Mouse (Mus musculus): ENCODE results near the gene Adad2.
A peak's percentile ranks its signal among the peaks of the same experiment; 100 is the strongest.

Gene Adad2

DNA sequence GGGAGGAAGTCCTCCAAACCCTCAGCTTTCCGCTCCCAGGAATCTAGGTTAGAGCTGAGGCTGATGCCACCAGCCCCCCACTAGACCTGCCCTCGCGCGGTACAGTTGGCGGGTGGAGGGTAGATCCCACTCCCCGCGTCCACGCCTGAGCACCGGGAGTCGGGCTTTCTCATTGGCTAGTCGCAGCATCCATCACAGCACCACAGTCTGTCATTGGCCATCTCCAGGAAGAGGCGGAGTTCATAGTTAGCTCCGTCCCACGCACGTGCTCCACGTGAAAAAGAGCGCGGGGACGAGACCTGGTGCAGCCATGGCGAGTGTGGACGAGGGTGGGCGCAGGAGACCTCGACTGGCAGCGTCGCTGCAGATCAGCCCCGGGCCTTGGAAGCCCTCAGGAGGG, at the start of gene Adad2:
Gene Adad2 (plus strand): TSS at position 277 of the 400 bp plus-strand sequence.
- DNase-seq, result no peak

DNA sequence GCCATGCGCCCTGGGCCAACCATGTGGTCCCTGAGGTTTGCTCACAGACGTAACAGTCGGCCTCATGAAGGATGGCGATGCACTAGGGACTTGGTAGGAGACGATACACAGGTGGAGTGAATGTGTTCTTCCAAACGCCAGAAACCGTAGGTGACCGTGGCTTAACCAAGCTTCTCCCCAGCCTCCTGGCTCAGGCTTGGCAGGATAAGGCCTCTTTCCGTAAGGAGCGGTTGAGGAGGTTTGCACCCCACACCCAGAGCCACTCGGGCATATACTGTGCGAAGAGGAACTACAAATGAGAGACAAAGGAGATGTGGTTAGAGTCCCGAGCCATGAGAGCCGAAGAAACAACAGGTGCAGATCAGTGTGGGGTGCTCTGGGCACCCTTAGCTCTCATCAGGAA, 48.7 kb upstream of the Adad2 start:
- DNase-seq, result peak; percentile 65 to 68

DNA sequence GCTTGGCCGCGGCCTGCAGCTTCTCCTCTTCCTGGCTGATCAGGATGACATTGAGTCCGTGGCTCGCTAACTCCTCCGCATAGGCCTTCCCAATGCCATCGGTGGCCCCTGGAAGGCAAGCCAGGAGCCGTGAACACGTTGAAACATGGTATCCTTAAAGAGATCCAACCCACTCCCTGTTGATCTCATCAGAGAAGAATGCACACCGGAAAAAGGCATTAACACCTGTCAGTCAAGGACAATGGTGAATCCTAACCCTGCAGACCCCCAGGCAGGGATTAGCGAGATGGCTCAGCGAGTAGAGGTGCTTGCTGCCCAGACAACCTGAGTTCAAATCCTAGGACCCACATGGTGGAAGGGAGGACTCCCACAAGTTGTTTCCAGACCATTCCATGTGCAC, 46.2 kb upstream of the Adad2 start:
- DNase-seq, result no peak

DNA sequence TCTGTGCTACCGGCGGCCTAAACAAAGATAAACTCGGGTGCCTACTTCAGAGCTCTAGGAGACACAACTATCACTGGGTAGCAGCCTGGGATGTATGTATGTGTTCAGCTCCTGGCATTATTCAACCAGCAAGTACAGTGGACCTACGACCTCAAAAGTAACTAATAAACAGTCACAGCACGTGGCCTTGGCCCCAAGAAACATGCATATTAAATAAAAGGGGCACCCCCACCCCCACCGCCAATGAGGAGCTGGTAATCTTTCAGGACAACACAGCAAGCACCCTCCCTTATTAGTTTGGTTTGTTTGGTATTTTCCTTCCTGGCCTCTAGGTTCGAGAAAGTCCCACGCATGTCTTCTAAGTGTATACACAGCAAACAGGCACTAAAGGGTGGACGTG, 44.3 kb upstream of the Adad2 start:
- no peak for DNase-seq

- DNase-seq, result no peak
Observed at GRCm38 (mm10) chr8:119568951-119569350, 43.6 kb upstream of the Adad2 start.

GRCm38 (mm10) chr8:119569881-119570280, 42.7 kb upstream of the Adad2 start:
- no peak for DNase-seq

DNA sequence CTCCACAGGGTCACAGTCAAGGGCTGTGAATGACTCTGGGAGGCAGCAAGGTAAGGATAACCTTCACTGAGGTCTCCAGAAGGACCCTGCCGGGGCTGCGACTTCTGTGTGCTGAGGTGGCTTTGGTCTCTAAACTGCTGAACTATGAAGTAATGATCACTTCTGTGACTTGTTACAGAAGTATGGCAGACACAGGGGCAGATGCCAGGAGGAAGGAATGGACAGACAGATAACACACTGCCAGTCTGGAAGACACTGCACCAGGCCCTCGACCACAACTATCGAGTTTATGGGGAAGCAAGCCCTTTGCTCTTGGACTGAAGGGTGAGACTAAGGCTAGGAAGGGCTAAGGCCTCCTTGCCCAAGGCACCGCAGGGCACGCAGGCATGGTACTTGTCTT, 41.4 kb upstream of the Adad2 start:
- DNase-seq, result no peak

DNA sequence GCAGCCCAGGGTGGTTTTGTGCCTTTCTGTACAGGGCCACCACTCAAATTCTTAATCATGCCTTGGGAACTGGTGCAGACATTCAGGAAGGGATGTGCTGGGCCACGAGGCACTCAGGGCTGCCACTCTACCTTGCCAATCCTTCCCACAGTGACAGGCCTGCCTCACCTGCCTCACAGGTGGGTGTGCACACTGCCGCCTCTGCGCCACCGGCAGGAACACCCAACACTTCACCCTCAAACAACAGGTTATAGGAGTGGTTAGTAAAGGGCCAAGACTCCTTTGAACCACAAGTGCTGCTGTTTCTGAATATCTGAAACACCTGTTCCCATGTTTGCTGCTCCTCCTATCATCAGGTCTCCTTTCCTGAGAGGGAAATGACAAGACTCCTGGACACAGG, 40.1 kb upstream of the Adad2 start:
- no peak for DNase-seq

DNA sequence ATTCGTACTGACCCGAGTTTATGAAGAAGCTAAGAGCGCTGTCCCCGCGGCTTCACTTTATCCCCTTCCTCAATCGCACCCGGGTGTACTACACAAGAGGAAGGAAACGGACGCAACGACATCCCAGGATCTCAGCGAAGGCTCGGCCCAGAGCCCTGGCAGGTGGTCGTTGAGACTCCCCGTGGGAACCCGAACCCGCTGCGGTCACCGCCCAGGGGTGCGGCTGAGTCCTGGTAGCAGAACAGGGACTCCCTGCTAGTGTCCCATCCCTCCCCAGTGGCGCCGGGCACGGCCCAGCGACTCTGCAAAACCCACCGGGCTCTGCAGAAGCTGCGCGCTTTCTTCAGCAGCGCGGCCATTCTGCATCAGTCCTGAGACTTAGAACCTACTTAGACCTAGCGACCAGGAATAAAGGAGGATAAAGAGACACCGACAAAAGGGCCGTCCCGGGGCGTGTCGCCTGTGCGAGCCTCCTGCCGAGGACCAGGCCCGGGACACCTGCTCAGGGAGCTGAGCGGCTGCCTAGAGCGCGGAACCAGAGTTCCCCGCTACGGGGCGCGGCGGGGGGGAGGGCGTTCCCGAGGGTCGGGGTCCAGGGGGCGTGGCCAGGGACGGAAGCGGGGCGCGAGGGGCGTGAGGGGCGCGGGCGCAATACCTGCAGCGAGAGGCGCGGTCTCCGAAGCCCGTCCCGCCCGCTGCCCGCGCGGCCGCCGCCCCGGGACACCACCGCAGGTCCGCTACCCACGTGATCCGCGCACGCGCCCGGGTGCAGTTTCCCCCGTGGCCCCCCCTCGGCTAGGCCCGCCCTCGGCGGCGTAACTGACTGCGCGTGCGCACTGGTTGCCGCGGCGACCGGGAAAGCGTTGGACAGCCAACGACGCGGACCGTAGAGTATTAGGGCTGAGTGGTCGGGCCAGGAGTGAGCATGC, 37.8 kb upstream of the Adad2 start, which contains the start of the genes Hsdl1 and Dnaaf1:
Gene Hsdl1 (minus strand): TSS at position 747 of the 929 bp plus-strand sequence.
Gene Dnaaf1 (plus strand): TSS at position 799 of the 929 bp plus-strand sequence.
- peak; percentile 97 for DNase-seq

GRCm38 (mm10) chr8:119575366-119575726, 37.2 kb upstream of the Adad2 start:
- DNase-seq, result no peak

DNA sequence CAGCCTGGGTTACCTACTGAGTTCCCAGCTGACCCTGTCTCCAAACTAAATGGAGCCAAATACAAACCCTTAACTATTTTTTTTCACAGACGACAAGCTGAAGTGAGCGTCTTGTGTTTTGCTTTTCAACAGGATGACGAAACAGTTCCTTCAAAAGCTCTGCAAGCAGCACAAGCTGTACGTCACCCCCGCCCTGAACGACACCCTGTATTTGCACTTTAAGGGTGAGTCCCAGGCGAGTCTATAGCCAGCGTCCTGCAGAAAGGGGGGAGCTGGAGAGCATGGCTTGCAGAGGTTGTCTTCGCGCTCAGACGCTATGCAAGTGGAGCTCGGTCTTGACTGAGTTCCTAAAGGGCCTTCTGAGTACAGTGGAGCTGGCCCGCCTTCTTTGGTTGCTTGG, 33.5 kb upstream of the Adad2 start:
- no peak for DNase-seq

DNA sequence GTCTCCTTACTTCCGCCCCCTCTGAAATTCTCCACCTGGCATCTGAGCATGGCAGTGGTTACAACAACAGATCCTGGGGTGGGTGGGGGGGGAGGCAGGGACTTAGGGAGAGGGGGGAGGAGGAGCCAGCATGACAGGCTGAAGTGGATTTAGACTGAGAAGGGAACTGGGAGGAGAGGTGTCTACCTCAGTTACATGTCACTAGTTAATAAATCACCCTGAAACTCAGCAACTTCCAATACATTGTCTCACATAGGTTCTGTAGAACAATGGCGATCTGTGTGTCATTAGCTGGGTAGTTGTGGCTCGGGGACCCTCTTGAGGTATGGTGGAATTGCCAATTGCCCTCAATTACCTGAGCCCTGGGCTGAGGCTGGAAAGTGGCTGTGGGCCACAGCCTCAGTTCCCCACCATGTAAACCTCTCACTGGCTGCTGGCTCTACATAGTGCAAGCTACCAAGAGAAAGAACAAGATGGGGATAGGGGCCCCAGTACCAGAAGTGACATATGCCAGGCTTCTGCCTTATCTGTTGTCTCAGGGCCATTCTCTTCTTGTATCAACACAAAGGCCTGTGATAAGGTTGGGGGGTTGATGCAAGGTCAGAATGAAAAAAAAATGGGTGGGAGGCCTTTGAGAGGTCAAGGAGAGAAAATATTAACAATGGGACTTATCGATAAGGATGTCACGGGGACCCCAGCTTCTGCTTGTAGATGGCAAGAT, 31.9 kb upstream of the Adad2 start:
- DNase-seq, result no peak

- peak in 1 of 2 experiments; percentile 9 for DNase-seq
Observed at GRCm38 (mm10) chr8:119585901-119586300, 26.6 kb upstream of the Adad2 start.

DNA sequence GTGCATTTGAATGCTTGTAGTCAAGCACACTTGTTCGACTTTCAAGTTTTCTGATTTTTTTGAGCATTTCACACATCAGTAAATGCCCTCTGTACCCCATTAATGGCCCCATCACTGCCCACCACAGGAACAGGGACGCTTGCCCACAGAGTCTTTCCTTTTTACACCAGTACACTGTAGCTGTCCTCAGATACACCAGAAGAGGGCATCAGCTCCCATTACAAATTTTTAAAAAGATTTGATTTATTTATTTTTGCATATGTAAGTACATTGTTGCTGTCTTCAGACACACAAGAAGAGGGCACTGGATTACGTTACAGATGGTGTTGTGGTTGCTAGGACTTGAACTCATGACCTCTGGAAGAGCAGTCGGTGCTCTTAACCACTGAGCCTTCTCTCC, 24.2 kb upstream of the Adad2 start:
- no peak for DNase-seq

DNA sequence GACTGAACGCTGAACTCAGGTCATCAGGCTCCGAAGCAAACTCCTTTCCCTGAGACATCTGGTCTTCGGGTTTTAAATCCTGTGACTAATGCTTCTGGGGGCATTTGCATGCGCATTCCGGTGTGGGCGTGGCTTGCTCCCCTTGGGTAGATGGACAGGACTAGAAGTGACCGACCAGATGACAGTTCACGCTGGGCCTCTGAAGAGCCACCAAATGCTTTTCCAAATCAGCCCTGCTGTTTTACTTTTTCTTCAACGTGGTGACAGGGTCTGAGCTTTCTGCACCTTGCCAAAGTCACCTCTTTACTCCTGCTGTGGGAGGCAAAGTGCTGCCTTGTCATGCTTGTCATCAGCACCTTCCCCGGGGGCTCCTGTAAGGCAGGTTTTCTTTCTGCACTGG, 23.7 kb upstream of the Adad2 start:
- no peak for DNase-seq

- no peak for DNase-seq
Observed at GRCm38 (mm10) chr8:119590348-119590747, 22.2 kb upstream of the Adad2 start.

DNA sequence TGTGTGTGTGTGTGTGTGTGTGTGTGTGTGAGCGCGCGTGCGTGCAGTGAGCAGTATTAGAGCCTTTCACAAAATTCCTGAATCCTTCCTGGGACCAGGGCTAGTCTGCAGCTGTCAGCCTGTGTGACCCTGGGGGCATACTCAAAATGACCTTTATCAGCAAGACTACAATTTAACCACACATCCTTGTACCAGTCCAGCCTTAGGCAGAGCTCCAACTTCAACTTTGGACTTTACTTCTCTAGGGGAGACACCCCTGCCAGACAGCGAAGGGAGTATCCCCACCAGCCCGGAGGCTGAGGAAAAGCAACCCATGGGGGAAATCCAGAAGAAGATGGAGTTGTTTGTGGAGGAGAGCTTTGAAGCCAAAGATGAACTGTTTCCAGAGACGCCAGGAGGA, 21.1 kb upstream of the Adad2 start:
- DNase-seq, result no peak

- no peak for DNase-seq
Observed at GRCm38 (mm10) chr8:119603771-119604170, 8.8 kb upstream of the Adad2 start.

DNA sequence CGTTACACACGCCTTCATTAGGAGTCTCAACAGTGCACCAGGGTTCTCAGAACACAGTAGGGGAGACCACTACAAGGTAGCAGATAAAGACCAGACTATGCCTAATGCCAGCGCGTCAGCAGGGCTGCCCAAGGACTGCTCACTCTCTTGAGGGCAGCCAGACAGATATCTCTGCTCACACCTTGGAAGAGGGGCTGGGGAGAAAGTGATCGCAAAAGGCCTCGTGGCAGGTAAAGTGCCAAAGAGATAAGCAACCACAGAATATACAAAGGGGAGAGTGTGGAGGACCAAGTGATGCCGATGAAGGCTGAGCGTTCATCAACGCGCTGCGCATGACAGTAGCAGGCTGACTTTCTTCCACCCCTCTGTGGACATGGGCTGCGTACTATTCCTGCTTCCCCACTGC, 8.1 kb upstream of the Adad2 start:
- no peak for DNase-seq

DNA sequence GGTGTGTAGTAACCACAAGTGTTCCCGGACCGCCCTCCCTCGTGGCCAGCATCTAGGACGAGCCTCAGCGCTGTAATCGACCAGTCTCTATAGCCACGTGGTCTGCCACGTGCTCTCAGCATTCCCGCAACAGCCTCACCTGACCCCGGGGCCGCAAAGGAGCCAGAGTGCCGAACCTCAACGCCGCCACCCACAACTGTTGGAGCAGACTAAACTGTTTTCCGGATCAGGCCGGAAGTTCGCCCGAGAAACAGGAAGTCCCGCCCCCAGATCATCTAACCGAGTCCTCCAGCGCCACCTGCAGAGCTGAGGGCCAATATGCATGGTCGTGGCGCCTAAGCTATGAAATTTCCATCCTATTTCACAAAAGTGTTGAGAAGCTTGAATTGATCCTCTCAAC, 7.6 kb upstream of the Adad2 start, which contains the start of gene Taf1c:
Gene Taf1c (minus strand): TSS at position 227 of the 400 bp plus-strand sequence.
- peak; percentile 97 for DNase-seq

- DNase-seq, result peak; percentile 14 to 21
Observed at GRCm38 (mm10) chr8:119606224-119606623, 6.3 kb upstream of the Adad2 start.

- no peak for DNase-seq
Observed at GRCm38 (mm10) chr8:119615096-119615495, 2.5 kb downstream of the Adad2 start.

DNA sequence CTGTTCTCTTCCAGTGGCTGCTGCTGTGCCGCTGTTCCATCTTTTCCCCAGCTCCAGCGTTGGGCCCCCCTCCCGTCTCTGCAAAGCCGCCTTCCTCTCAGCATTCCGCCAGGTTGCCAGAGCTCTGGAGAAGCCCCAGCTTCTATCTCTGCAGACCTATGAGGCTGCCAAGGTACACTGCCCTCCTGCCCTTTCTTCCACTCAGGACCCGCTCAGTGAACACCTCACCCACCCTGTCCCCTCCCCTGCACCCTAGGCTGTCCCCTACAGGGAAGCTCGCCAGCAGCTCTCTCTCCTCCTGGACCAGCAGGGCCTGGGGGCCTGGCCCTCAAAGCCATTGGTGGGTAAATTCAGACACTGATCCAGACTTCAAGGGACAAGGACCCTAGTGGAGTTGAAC, 3.8 kb downstream of the Adad2 start:
- no peak for DNase-seq

DNA sequence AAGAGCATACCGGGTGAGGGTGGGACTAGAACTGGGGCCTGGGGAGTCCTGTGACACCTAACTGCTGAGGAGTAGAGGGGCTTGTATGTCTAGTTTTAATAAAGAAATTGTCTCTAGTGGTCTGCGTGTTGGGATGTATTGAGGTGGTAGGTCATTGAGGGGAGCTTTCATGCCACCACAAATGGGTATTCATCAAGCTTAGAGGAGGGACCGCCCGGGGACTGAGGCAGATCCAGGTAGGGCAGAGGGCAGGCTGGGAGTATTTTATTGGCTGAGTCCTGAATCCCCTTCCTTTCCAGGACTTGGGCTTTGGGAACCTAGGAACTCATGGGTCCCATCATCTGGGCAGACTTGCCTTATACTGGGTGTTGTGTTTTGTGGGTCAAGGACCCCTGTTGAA, 4.3 kb downstream of the Adad2 start:
- no peak for DNase-seq

Data from B cell, adult 2 months (primary cell).